Comparison of ENCODE assay signal across 16 mouse cellular contexts in the genomic region with DNA sequence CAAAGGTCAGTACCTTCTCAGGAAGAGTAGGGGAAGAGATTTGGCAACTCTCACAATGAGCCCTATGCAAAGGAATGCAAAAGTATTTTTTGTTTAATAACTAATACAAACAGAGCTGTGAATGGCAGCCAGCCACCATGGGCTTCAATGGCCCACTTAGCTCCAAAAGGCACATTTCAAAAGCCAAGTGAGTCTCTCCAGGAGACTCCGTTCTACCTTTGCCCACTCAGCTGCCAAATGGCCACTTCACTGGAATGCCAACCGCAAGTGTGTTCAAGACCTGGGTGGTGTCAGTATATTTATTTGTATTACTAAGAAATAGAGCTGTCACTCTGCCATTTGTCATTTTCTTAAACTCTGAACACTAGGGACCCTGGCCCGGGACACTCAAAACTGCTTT.
A peak's percentile ranks its signal among the peaks of the same experiment; 100 is the strongest.
DNase-seq lines count a peak whose midpoint lies in the region; ATAC-seq lines count a peak whose summit lies in the region.
"Had no signal": no experiment of that assay in that cellular context is flagged by ENCODE, and none has a peak within 500 bp of the region (broad histone marks: within the 10 kb centered on the region; RNA-seq: fewer than 3 reads in every experiment).

No protein-coding gene starts in this region.

- no peaks in the 10 kb centered on the region for H3K9me3 ChIP-seq in heart, embryonic 15.5 days (replicated peaks)
- no peaks in the 10 kb centered on the region for H3K9me3 ChIP-seq in forebrain, embryonic 13.5 days (replicated peaks)
- H3K9me3 ChIP-seq: forebrain, embryonic 12.5 days; hindbrain, embryonic 13.5 days; midbrain, embryonic 15.5 days had no signal

- no peaks in the 10 kb centered on the region for H3K36me3 ChIP-seq in heart, embryonic 15.5 days
- H3K36me3 ChIP-seq in forebrain, embryonic 13.5 days (ENCODE audit: poor library complexity, severe bottlenecking) = no peaks in the 10 kb centered on the region
- H3K36me3 ChIP-seq: forebrain, embryonic 12.5 days; hindbrain, embryonic 13.5 days; midbrain, embryonic 15.5 days had no signal

- peaks cover 62% of the 10 kb centered on the region for H3K4me1 ChIP-seq in heart, embryonic 15.5 days (replicated peaks)
- peaks cover 4% of the 10 kb centered on the region; the same call in 1 of the 2 replicates for H3K4me1 ChIP-seq in forebrain, embryonic 13.5 days
- H3K4me1 ChIP-seq: forebrain, embryonic 12.5 days; hindbrain, embryonic 13.5 days; midbrain, embryonic 15.5 days had no signal

- no peak for DNase-seq in heart, postnatal 14 days
- DNase-seq in Muller cell, postnatal 12 days (ENCODE audit: inconsistent ontology term) = peak; percentile 61
- peak; percentile 91 to 93 for DNase-seq in lung, adult 18-20 months
- DNase-seq in lung, postnatal 14 days = peak; percentile 74
- no peak for DNase-seq in left cerebral cortex, postnatal 10 days (ENCODE audit: extremely low spot score in 1 of 2, low spot score in 2 of 2)
- DNase-seq: layer of hippocampus, postnatal 36 days; right cerebral cortex, postnatal 14 days; spleen, adult 18-20 months; thymus, adult 18-20 months had no signal

- intact Hi-C loops in heart, postnatal 14 days (cut with DNase I) = no loop called here
- intact Hi-C loops in left cerebral cortex, postnatal 10 days (cut with DNase I) = no loop called here

- WGBS in heart, embryonic 15.5 days = 73% methylated on average over 3 of the region's 3 CpGs
- WGBS in forebrain, embryonic 13.5 days = 65% methylated on average over 3 of the region's 3 CpGs

- no peak for ATAC-seq in heart, embryonic 15.5 days (replicated peaks; ENCODE audit: insufficient number of reproducible peaks, insufficient read depth, low FRiP score, low read depth)
- no peak for ATAC-seq in forebrain, embryonic 13.5 days
- ATAC-seq: inflammation-experienced regulatory T-cells, adult 6 months; midbrain, embryonic 15.5 days had no signal

- H3K4me3 ChIP-seq in heart, embryonic 15.5 days = no peak overlapping the region
- no peak overlapping the region for H3K4me3 ChIP-seq in forebrain, embryonic 13.5 days
- H3K4me3 ChIP-seq: forebrain, embryonic 12.5 days; hindbrain, embryonic 13.5 days; midbrain, embryonic 15.5 days; myocyte had no signal

- H3K4me2 ChIP-seq in heart, embryonic 15.5 days = no peak overlapping the region
- H3K4me2 ChIP-seq in forebrain, embryonic 13.5 days = no peak overlapping the region
- H3K4me2 ChIP-seq: forebrain, embryonic 12.5 days; hindbrain, embryonic 13.5 days; midbrain, embryonic 15.5 days had no signal

- peak overlapping the region; percentile 71 for H3K27ac ChIP-seq in heart, embryonic 15.5 days
- no peak overlapping the region for H3K27ac ChIP-seq in forebrain, embryonic 13.5 days
- H3K27ac ChIP-seq: forebrain, embryonic 12.5 days; hindbrain, embryonic 13.5 days; midbrain, embryonic 15.5 days had no signal

- no peaks in the 10 kb centered on the region for H3K27me3 ChIP-seq in heart, embryonic 15.5 days
- H3K27me3 ChIP-seq in forebrain, embryonic 13.5 days = no peaks in the 10 kb centered on the region
- H3K27me3 ChIP-seq: forebrain, embryonic 12.5 days; hindbrain, embryonic 13.5 days; midbrain, embryonic 15.5 days had no signal

- no peak overlapping the region for H3K9ac ChIP-seq in heart, embryonic 15.5 days
- H3K9ac ChIP-seq in forebrain, embryonic 13.5 days = no peak overlapping the region
- H3K9ac ChIP-seq: forebrain, embryonic 12.5 days; hindbrain, embryonic 13.5 days; midbrain, embryonic 15.5 days had no signal

Comparison
In these comparisons a context has a peak if more than half of its experiments do, and no peak if none do; other contexts are left out.
1. DNase-seq: peak in Muller cell, postnatal 12 days (single experiment), lung, adult 18-20 months (2 of 2) and lung, postnatal 14 days (single experiment); none in heart, postnatal 14 days (0 of 2) and left cerebral cortex, postnatal 10 days (0 of 2).